Mouse (Mus musculus): ENCODE measurements around the gene Hoxd10.

DNA sequence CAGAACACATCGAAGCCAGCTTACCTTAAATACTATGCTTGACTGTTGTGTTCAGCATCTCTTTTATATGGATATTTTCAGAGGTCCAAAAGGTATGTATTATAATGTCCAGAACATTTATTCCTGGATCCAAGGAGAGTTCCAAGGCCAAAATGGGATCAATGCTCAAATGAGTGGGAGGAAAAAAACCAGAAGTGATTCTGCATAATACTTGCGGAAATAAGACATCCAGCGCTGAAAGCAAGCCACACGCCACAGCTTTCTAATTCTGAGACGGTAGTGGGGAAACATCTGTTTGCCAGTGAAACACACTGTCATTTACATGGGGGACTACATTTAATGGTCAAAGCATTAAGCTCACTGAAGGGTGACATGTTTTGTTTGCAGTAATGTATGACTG lies 49.3 kb upstream of the Hoxd10 start:
- no peak for TF ChIP-seq CTCF (IDR thresholded peaks at IDR 0.05; ENCODE audit: low read depth)
- no peak for TF ChIP-seq EP300 (IDR thresholded peaks at IDR 0.05; ENCODE audit: low read depth)
